Mouse (Mus musculus): ENCODE measurements around the gene Lrcol1. TPM values are rescaled to one million over a fixed set of nuclear protein-coding genes. Genes with fewer than 3 reads are reported as not detected.

Gene Lrcol1
- not detected in 2 replicates for polyA plus RNA-seq (2012; ENCODE audit: low replicate concordance)

DNA sequence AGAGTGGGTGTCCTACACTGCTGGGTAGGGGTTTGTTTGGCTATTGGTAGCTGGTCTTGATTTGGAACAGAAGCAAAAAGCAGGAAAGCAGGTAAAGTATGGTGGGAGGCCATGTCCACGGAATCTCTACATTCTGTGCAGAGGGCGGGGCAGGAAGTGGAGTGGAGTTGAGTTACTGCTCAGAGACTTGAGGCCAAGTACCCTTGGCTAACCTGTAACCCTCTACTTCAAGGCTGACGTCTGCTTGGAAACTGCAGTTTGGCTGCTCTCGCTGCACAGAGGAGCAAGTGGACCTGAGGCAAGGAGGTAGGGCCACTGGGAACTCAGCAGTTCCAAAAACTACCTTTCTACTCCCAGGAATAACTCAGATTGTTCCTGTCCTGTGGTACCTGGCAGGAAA, at the start of gene Lrcol1:
Gene Lrcol1 (plus strand): TSS at position 207 of the 400 bp plus-strand sequence.

GRCm38 (mm10) chr5:110342648-110343284, 1.8 kb upstream of the Lrcol1 start, which contains the start of gene P2rx2:
Gene P2rx2 (minus strand): TSS chr5:110343212.

Other genes with a start within 250 kb of the Lrcol1 start
- 0.07 and 0.09 TPM in 2 replicates for gene Plcxd1, start 244.8 kb upstream of the Lrcol1 start, polyA plus RNA-seq (2012; ENCODE audit: low replicate concordance)
- gene Gtpbp6, start 236.5 kb upstream of the Lrcol1 start, polyA plus RNA-seq (2012; ENCODE audit: low replicate concordance), result 42.7 and 89.3 TPM in 2 replicates
- 0.71 and 0.83 TPM in 2 replicates for gene Zfp605, start 234.6 kb upstream of the Lrcol1 start, polyA plus RNA-seq (2012; ENCODE audit: low replicate concordance)
- 38.6 and 84.7 TPM in 2 replicates for gene Chfr, start 208.9 kb upstream of the Lrcol1 start, polyA plus RNA-seq (2012; ENCODE audit: low replicate concordance)
- 0.50 and 3.7 TPM in 2 replicates for gene Golga3, start 168.0 kb upstream of the Lrcol1 start, polyA plus RNA-seq (2012; ENCODE audit: low replicate concordance)
- 5.8 and 7.4 TPM in 2 replicates for gene Ankle2, start 113.7 kb upstream of the Lrcol1 start, polyA plus RNA-seq (2012; ENCODE audit: low replicate concordance)
- 6.4 and 16.1 TPM in 2 replicates for gene Pgam5, start 74.8 kb upstream of the Lrcol1 start, polyA plus RNA-seq (2012; ENCODE audit: low replicate concordance)
- 33.1 and 41.7 TPM in 2 replicates for gene Pxmp2, start 58.5 kb upstream of the Lrcol1 start, polyA plus RNA-seq (2012; ENCODE audit: low replicate concordance)
- gene Pole, start 58.4 kb upstream of the Lrcol1 start, polyA plus RNA-seq (2012; ENCODE audit: low replicate concordance), result 13.2 and 14.5 TPM in 2 replicates
- gene P2rx2, start 1.5 kb upstream of the Lrcol1 start, polyA plus RNA-seq (2012; ENCODE audit: low replicate concordance), result not detected in 2 replicates
- gene Fbrsl1, start 103.8 kb downstream of the Lrcol1 start, polyA plus RNA-seq (2012; ENCODE audit: low replicate concordance), result 105 and 214 TPM in 2 replicates
- gene Galnt9, start 199.6 kb downstream of the Lrcol1 start, polyA plus RNA-seq (2012; ENCODE audit: low replicate concordance), result 0.18 TPM in 1 of 2 replicates, not detected in the other

Measured in leukemia stem cell, adult 10-12 weeks (primary cell).